Mouse (Mus musculus): ENCODE measurements at regions not wholly inside any gene's neighbourhood (a gene's known extent, or its start where the extent isn't known, plus 50 kb on each side); places are given as distances from the start of the nearest gene placed in this dataset.

DNA sequence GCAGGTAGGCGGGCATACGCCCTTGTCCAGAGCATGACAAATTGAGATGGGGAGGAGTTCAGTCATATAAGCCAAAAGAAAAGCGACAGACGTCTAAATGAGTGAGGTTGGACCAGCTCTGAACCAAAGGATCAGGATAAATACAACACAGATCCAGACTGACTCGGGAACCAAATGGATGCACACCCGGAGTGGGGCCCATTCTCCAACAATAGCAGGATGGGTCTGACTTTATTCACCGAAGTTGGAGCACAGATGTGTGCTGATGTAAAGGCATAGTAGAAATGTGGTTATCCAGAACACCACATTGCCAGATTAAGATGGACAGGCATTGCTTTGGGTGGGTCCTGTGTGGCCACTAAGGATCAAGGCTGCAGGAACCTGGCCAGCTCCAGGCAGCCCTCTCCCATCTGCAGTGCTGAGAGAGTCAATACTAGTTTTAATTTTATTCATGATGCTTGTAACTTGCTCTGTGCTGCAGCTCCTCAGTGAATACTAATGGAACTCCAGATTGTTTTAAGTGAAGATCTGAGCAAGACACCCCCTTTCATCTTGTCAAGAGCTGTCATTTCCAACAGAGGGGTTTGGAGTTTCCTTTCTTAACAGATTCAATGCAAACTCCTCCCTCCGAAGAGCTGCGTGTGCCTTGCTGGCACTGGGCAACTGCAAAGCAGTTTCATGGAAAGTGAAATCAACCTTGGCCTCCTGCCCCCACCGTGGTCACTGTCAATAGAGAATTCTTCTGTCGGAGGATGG is 176.3 kb upstream of the Nxpe4 start:
- Histone ChIP-seq H3K4me1 (ENCODE audit: insufficient read depth) (no peaks in the 10 kb centered on the region), H3K27ac (ENCODE audit: low read depth) (no peak overlapping the region), H3K9me3 (ENCODE audit: low read depth, low read length) (no peaks in the 10 kb centered on the region), H3K36me3 (ENCODE audit: insufficient read depth) (no peaks in the 10 kb centered on the region), H3K27me3 (ENCODE audit: insufficient read depth, low read length) (no peaks in the 10 kb centered on the region), H3K4me3 (ENCODE audit: low read depth, low read length) (no peak overlapping the region), H3K9ac (no peak overlapping the region), H3K4me2 (no peak overlapping the region)
- 72% methylated on average over 11 of the region's 11 CpGs for WGBS
- no peak for TF ChIP-seq CTCF (IDR thresholded peaks at IDR 0.05; ENCODE audit: low read depth)
- DNase-seq (no peak), ATAC-seq (ENCODE audit: insufficient read depth) (no peak)

DNA sequence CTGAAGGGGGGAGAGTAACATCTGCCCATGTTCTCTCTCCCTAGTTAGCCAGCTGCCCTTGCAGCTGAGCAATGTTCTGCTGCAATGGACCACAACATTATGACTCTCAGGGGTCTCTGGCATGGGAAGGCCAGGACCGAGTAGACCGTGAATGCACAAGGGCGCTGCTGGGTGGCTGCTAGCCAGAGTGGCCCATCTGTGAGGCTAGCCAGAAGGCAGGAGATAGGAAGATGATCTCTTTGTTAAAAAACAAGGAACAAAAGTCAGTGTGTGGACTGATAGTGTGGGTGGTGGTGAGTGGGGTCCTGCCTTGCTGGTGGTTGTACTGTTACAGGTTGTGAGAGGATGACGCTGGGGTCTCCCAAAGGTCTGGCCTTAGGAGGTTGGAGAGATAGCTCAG is 174.6 kb upstream of the Nxpe4 start:
- no peaks in the 10 kb centered on the region for H3K4me1 ChIP-seq (ENCODE audit: insufficient read depth)
- 94% methylated on average over 4 of the region's 4 CpGs for WGBS
- ATAC-seq (ENCODE audit: insufficient read depth): no peak

DNA sequence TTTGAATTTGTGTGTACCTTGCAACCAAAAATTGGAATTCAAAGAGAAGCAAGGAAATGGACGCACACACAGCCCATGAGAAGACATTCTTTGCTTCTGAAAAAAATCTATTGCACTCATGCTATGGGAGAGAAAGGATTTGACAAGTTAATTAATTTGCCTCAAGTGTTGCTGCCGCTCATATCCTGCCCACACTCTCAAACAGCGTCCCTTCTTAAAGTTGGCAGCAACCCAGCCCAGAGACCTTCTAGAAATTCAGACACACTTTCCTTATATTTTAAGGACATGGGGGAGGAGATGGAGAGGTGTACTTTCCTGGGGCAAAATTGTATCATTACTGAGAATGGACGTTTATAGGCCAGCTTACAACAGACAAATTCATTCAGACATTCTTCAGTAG is 167.2 kb upstream of the Nxpe4 start:
- no peak overlapping the region for H3K4me3 ChIP-seq (ENCODE audit: low read depth, low read length)
- no peak for ATAC-seq (ENCODE audit: insufficient read depth)
- H3K9ac ChIP-seq: no peak overlapping the region
- no peak overlapping the region for H3K27ac ChIP-seq (ENCODE audit: low read depth)
- H3K9me3 ChIP-seq (ENCODE audit: low read depth, low read length): no peaks in the 10 kb centered on the region
- 36% methylated on average over 4 of the region's 4 CpGs for WGBS
- no peak overlapping the region for H3K4me2 ChIP-seq
- no peak for DNase-seq
- TF ChIP-seq CTCF (IDR thresholded peaks at IDR 0.05; ENCODE audit: low read depth): no peak
- no peaks in the 10 kb centered on the region for H3K4me1 ChIP-seq (ENCODE audit: insufficient read depth)
- no peaks in the 10 kb centered on the region for H3K36me3 ChIP-seq (ENCODE audit: insufficient read depth)
- H3K27me3 ChIP-seq (ENCODE audit: insufficient read depth, low read length): no peaks in the 10 kb centered on the region

More for the DNA sequence above, 174.6 kb upstream of the Nxpe4 start:
- DNase-seq: no peak
- Histone ChIP-seq H3K9ac (no peak overlapping the region), H3K9me3 (ENCODE audit: low read depth, low read length) (no peaks in the 10 kb centered on the region), H3K27me3 (ENCODE audit: insufficient read depth, low read length) (no peaks in the 10 kb centered on the region), H3K4me3 (ENCODE audit: low read depth, low read length) (no peak overlapping the region), H3K27ac (ENCODE audit: low read depth) (no peak overlapping the region), H3K36me3 (ENCODE audit: insufficient read depth) (no peaks in the 10 kb centered on the region), H3K4me2 (no peak overlapping the region)
- TF ChIP-seq CTCF (IDR thresholded peaks at IDR 0.05; ENCODE audit: low read depth): no peak

DNA sequence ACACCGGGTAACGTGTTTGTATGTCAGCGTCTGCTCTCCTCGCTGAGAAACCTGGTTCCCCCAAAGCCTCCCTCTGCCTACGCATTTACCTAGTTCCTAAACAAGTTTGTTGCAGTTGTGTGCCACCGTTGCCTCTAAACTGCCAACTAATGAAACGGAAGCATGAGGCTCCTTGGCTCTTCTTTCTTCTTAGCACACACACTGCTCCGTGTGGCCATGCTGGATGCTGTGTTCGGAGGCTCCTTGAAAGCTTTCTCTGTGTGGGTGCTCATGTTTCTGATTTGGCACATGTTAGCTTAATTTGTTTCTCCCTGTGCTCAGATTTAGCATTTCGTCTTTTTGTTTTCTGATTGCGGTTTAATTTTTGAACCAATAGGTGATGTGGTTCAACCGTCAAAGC is 162.2 kb upstream of the Nxpe4 start:
- Histone ChIP-seq H3K9me3 (ENCODE audit: low read depth, low read length) (no peaks in the 10 kb centered on the region), H3K9ac (no peak overlapping the region), H3K4me3 (ENCODE audit: low read depth, low read length) (no peak overlapping the region), H3K27me3 (ENCODE audit: insufficient read depth, low read length) (no peaks in the 10 kb centered on the region), H3K4me2 (no peak overlapping the region), H3K27ac (ENCODE audit: low read depth) (no peak overlapping the region), H3K36me3 (ENCODE audit: insufficient read depth) (no peaks in the 10 kb centered on the region), H3K4me1 (ENCODE audit: insufficient read depth) (no peaks in the 10 kb centered on the region)
- 89% methylated on average over 12 of the region's 12 CpGs for WGBS
- ATAC-seq (ENCODE audit: insufficient read depth): no peak
- no peak for DNase-seq
- TF ChIP-seq CTCF (IDR thresholded peaks at IDR 0.05; ENCODE audit: low read depth): no peak

DNA sequence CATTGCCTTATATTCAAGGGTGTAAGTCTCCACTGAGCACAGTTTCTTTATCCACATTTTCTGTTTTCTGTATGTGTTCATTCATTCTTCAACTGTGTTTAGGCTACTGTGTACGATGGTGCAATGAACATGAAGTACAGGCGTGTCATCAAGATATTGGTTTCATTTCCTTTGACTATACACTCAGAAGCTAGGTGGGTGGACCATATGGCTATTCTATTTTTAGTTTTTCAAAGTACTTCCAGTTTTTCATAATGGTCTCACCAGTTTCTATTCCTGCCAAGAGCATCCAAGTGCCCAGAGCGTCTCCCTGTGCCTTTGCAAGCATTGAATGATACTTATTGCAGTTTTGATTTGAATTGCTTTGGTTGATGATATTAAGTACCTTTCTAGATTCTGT is 132.8 kb upstream of the Nxpe4 start:
- Histone ChIP-seq H3K9ac (no peak overlapping the region), H3K27me3 (ENCODE audit: insufficient read depth, low read length) (no peaks in the 10 kb centered on the region), H3K36me3 (ENCODE audit: insufficient read depth) (no peaks in the 10 kb centered on the region), H3K4me1 (ENCODE audit: insufficient read depth) (no peaks in the 10 kb centered on the region), H3K27ac (ENCODE audit: low read depth) (no peak overlapping the region), H3K4me2 (no peak overlapping the region), H3K9me3 (ENCODE audit: low read depth, low read length) (no peaks in the 10 kb centered on the region), H3K4me3 (ENCODE audit: low read depth, low read length) (no peak overlapping the region)
- no peak for DNase-seq
- no peak for TF ChIP-seq CTCF (IDR thresholded peaks at IDR 0.05; ENCODE audit: low read depth)
- WGBS: 80% methylated on average over 3 of the region's 3 CpGs
- no peak for ATAC-seq (ENCODE audit: insufficient read depth)

DNA sequence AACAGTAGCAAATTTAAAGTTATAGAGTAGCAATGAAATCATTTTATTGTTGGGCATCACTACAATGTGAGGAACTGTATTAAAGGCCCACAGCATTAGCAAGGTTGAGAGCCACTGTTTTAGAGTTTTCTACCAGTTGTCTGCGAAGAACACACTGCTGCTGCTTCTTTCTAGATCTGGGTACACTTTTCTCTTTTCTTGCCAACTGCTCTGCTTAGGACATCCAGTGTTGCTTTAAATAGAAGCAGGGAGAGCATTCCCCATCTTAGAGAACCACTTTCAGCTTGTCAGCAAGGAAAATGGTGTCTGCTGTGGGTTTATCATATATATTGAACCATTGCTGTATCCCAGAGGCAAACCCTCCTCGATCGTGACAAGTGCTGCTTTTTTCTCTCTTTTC is 131.0 kb upstream of the Nxpe4 start:
- Histone ChIP-seq H3K4me2 (no peak overlapping the region), H3K27ac (ENCODE audit: low read depth) (no peak overlapping the region), H3K4me1 (ENCODE audit: insufficient read depth) (no peaks in the 10 kb centered on the region), H3K36me3 (ENCODE audit: insufficient read depth) (no peaks in the 10 kb centered on the region), H3K4me3 (ENCODE audit: low read depth, low read length) (no peak overlapping the region), H3K27me3 (ENCODE audit: insufficient read depth, low read length) (no peaks in the 10 kb centered on the region), H3K9ac (no peak overlapping the region), H3K9me3 (ENCODE audit: low read depth, low read length) (no peaks in the 10 kb centered on the region)
- ATAC-seq (ENCODE audit: insufficient read depth) (no peak), DNase-seq (no peak)
- 74% methylated on average over 3 of the region's 3 CpGs for WGBS
- no peak for TF ChIP-seq CTCF (IDR thresholded peaks at IDR 0.05; ENCODE audit: low read depth)

DNA sequence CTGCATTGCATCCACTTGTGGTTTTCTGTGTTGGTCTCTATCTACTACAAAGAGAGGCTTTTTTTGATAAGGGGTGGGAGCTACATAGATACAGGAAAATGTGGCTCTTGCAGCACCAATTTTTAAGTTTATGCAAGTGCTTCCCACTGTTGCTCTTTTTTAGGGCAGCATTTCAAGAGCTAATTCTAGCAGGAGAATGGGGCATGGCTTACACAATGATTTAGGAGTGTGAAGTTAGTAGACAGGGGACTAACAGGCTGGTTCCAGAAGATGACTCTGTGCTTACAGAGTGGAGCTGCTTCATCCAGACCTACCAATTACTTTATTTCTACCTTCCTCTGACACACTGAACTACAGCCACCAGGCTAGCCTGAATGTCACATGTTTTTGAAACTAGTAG is 125.9 kb upstream of the Nxpe4 start:
- ATAC-seq (ENCODE audit: insufficient read depth): no peak
- Histone ChIP-seq H3K4me3 (ENCODE audit: low read depth, low read length) (no peak overlapping the region), H3K9ac (no peak overlapping the region), H3K4me1 (ENCODE audit: insufficient read depth) (no peaks in the 10 kb centered on the region), H3K36me3 (ENCODE audit: insufficient read depth) (no peaks in the 10 kb centered on the region), H3K27me3 (ENCODE audit: insufficient read depth, low read length) (no peaks in the 10 kb centered on the region), H3K9me3 (ENCODE audit: low read depth, low read length) (no peaks in the 10 kb centered on the region), H3K4me2 (no peak overlapping the region), H3K27ac (ENCODE audit: low read depth) (no peak overlapping the region)
- DNase-seq: no peak
- no peak for TF ChIP-seq CTCF (IDR thresholded peaks at IDR 0.05; ENCODE audit: low read depth)

DNA sequence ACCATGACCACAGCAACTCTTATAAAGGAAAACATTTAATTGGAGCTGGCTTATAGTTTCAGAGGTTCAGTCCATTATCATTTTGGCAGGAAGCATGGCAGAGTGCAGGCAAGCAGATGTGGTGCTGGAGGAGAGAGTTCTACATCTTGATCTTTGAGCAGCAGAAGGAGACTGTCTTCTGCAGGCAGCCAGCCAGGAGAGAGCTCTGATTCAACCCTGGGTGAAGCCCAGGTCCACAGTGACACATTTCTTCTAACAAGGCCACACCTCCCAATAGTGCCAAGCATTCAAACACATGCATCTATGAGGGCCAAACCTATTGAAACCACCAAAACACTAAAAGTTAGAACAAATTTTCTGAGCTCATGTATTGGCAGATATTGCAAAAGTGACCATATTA is 117.0 kb upstream of the Nxpe4 start:
- H3K4me3 ChIP-seq (ENCODE audit: low read depth, low read length): no peak overlapping the region
- H3K4me1 ChIP-seq (ENCODE audit: insufficient read depth): no peaks in the 10 kb centered on the region
- H3K27me3 ChIP-seq (ENCODE audit: insufficient read depth, low read length): no peaks in the 10 kb centered on the region
- no peak overlapping the region for H3K27ac ChIP-seq (ENCODE audit: low read depth)
- no peak for ATAC-seq (ENCODE audit: insufficient read depth)
- no peak for TF ChIP-seq CTCF (IDR thresholded peaks at IDR 0.05; ENCODE audit: low read depth)
- no peak overlapping the region for H3K4me2 ChIP-seq
- DNase-seq: no peak
- H3K9ac ChIP-seq: no peak overlapping the region
- no peaks in the 10 kb centered on the region for H3K9me3 ChIP-seq (ENCODE audit: low read depth, low read length)
- no peaks in the 10 kb centered on the region for H3K36me3 ChIP-seq (ENCODE audit: insufficient read depth)
